Mouse (Mus musculus): ENCODE data around the gene Fat4.

- TF ChIP-seq CTCF (IDR thresholded peaks at IDR 0.05; ENCODE audit: control insufficient read depth, insufficient read depth, insufficient replicate concordance, low read depth, low read length) (no peak), POLR2A (IDR thresholded peaks at IDR 0.05; ENCODE audit: control insufficient read depth, low read depth, low read length) (no peak)
Measured at GRCm38 (mm10) chr3:38886061-38886821, 499 bp upstream of the Fat4 start.
